ENCODE assay signal across 9 mouse cellular contexts in the genomic region with DNA sequence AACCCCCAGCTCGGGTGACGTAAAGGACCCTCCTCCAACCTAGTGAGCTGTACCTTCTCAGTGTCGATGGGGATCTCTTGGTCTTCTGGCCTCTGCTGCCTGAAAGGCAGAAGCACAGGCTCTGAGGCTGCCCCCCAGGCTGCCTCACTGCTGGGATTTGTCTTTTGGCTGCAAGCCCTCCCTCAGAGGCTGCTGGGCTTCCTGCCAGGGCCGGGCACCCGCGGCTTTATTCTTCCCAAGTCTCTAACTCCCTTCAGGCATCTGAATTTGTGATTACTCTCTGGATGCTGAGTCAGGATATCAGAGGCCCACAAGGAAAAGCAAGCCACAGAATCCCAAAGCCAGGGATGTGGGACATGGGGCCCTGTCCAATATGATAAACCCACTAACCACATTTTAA. TPM values are rescaled to one million over a fixed set of nuclear protein-coding genes. Genes with fewer than 3 reads are reported as not detected.
DNase-seq lines count a peak whose midpoint lies in the region.
"Had no signal": no experiment of that assay in that cellular context is flagged by ENCODE, and none has a peak within 500 bp of the region (broad histone marks: within the 10 kb centered on the region; RNA-seq: fewer than 3 reads in every experiment).

No protein-coding gene starts in this region.

- no peaks in the 10 kb centered on the region for H3K9me3 ChIP-seq in heart, embryonic 10.5 days

- no peak overlapping the region for H3K4me3 ChIP-seq in heart, embryonic 10.5 days

- peaks cover 69% of the 10 kb centered on the region for H3K27me3 ChIP-seq in heart, embryonic 10.5 days (ENCODE audit: insufficient read depth, poor library complexity, severe bottlenecking)

- no peak overlapping the region for H3K27ac ChIP-seq in heart, embryonic 10.5 days

- intact Hi-C loops in heart, postnatal 14 days (cut with DNase I), result no loop called here

- peaks cover 25% of the 10 kb centered on the region for H3K4me1 ChIP-seq in heart, embryonic 10.5 days

- no peaks in the 10 kb centered on the region for H3K36me3 ChIP-seq in heart, embryonic 10.5 days

- WGBS in heart, embryonic 10.5 days, result 28% methylated on average over 6 of the region's 6 CpGs

- peak; percentile 40 to 61 for DNase-seq in heart, postnatal 14 days
- no peak for DNase-seq in heart, embryonic 10.5 days (ENCODE audit: low spot score)
- peak; percentile 94 for DNase-seq in NIH3T3 (ENCODE audit: low read depth)
- DNase-seq in cerebellum, postnatal 4 days (ENCODE audit: low spot score in 2 of 2), result peak; percentile 59 to 81
- DNase-seq in kidney, adult 9 months, result peak; percentile 62
- peak; percentile 25 for DNase-seq in lung, postnatal 14 days
- no peak for DNase-seq in natural killer cell, adult 2 months (ENCODE audit: low spot score in 2 of 2)
- DNase-seq in embryo, embryonic 9.5 days (ENCODE audit: extremely low spot score), result no peak

RNA-seq across cellular contexts. Expression of a gene that starts 6.7 kb away (rescaled TPM):
- total RNA-seq in heart, postnatal 14 days (2021), result not detected
- 0.35 TPM in 1 of 2 replicates, not detected in the other for polyA plus RNA-seq in heart, embryonic 10.5 days (2016; fragmentation: Nextera tagmentation; extraction: Ambion mirVana)
- total RNA-seq: heart, adult 18-20 months had no signal

RNA-seq across cellular contexts. Expression of a gene that starts 16.6 kb away (rescaled TPM):
- total RNA-seq in heart, postnatal 14 days (2021), result not detected
- not detected in 2 replicates for polyA plus RNA-seq in heart, embryonic 10.5 days (2016; fragmentation: Nextera tagmentation; extraction: Ambion mirVana)
- total RNA-seq: heart, adult 18-20 months had no signal

RNA-seq across cellular contexts. Expression of a gene that starts 30.8 kb away (rescaled TPM):
- 10 to 100 TPM; 16.8 to 21.6 TPM for total RNA-seq in heart, postnatal 14 days (2021)
- 0.92 and 1.2 TPM in 2 replicates for polyA plus RNA-seq in heart, embryonic 10.5 days (2016; fragmentation: Nextera tagmentation; extraction: Ambion mirVana)

Comparison
In these comparisons a context has a peak if more than half of its experiments do, and no peak if none do; other contexts are left out.
1. DNase-seq: peak in heart, postnatal 14 days (2 of 2), NIH3T3 (single experiment), cerebellum, postnatal 4 days (2 of 2), kidney, adult 9 months (single experiment) and lung, postnatal 14 days (single experiment); none in heart, embryonic 10.5 days (single experiment), natural killer cell, adult 2 months (0 of 2) and embryo, embryonic 9.5 days (single experiment).